Mouse (Mus musculus) kidney, postnatal 14 days (tissue): ENCODE data around the gene Cldn18.
A peak's percentile ranks its signal among the peaks of the same experiment; 100 is the strongest.

Experiments used
- DNase-seq: peaks from one replicate; pipeline ENCODE4 v3.0.0; 2022; ENCODE audit warnings: mixed read lengths

Gene Cldn18

GRCm38 (mm10) chr9:99717134-99717533 lies at the start of gene Cldn18:
Gene Cldn18 (minus strand): TSS chr9:99717267.
- no peak for DNase-seq

- peak; percentile 12 for DNase-seq
Measured at GRCm38 (mm10) chr9:99763530-99763929, 46.5 kb upstream of the Cldn18 start.

GRCm38 (mm10) chr9:99750272-99750671 lies 33.2 kb upstream of the Cldn18 start:
- no peak for DNase-seq

- no peak for DNase-seq
Measured at GRCm38 (mm10) chr9:99748279-99748678, 31.2 kb upstream of the Cldn18 start.

- DNase-seq = no peak
Measured at GRCm38 (mm10) chr9:99747731-99748130, 30.7 kb upstream of the Cldn18 start.

GRCm38 (mm10) chr9:99744548-99744947 lies 27.5 kb upstream of the Cldn18 start:
- DNase-seq = no peak

GRCm38 (mm10) chr9:99729943-99730646 lies 13.0 kb upstream of the Cldn18 start:
- peak; percentile 67 for DNase-seq

- no peak for DNase-seq
Measured at GRCm38 (mm10) chr9:99727819-99728218, 10.8 kb upstream of the Cldn18 start.

- peak; percentile 12 for DNase-seq
Measured at GRCm38 (mm10) chr9:99725278-99725677, 8.2 kb upstream of the Cldn18 start.

GRCm38 (mm10) chr9:99720011-99720410 lies 2.9 kb upstream of the Cldn18 start:
- DNase-seq = no peak

- DNase-seq = no peak
Measured at GRCm38 (mm10) chr9:99710297-99710696, 6.8 kb downstream of the Cldn18 start.

- DNase-seq = no peak
Measured at GRCm38 (mm10) chr9:99709588-99710248, 7.3 kb downstream of the Cldn18 start.

- peak; percentile 33 for DNase-seq
Measured at GRCm38 (mm10) chr9:99707425-99708126, 9.5 kb downstream of the Cldn18 start.

GRCm38 (mm10) chr9:99706264-99706663 lies 10.8 kb downstream of the Cldn18 start:
- DNase-seq = no peak

- DNase-seq = no peak
Measured at GRCm38 (mm10) chr9:99703711-99704110, 13.4 kb downstream of the Cldn18 start.

GRCm38 (mm10) chr9:99702215-99702614 lies 14.9 kb downstream of the Cldn18 start:
- no peak for DNase-seq

- DNase-seq = no peak
Measured at GRCm38 (mm10) chr9:99701187-99701586, 15.9 kb downstream of the Cldn18 start.

- no peak for DNase-seq
Measured at GRCm38 (mm10) chr9:99699752-99700389, 17.2 kb downstream of the Cldn18 start.

- no peak for DNase-seq
Measured at GRCm38 (mm10) chr9:99694961-99695360, 22.1 kb downstream of the Cldn18 start.

- peak; percentile 10 for DNase-seq
Measured at GRCm38 (mm10) chr9:99690386-99690785, 26.7 kb downstream of the Cldn18 start.

GRCm38 (mm10) chr9:99689796-99690195 lies 27.3 kb downstream of the Cldn18 start:
- no peak for DNase-seq

GRCm38 (mm10) chr9:99685536-99686231 lies 31.4 kb downstream of the Cldn18 start:
- no peak for DNase-seq

GRCm38 (mm10) chr9:99685061-99685521 lies 32.0 kb downstream of the Cldn18 start:
- no peak for DNase-seq
